ENCODE assay signal across 34 mouse cellular contexts in genomic region chr14:61607157-61607556, GRCm38 (mm10). TPM values are rescaled to one million over a fixed set of nuclear protein-coding genes. Genes with fewer than 3 reads are reported as not detected.
"Had no signal": no experiment of that assay in that cellular context is flagged by ENCODE, and none has a peak within 500 bp of the region (broad histone marks: within the 10 kb centered on the region; RNA-seq: fewer than 3 reads in every experiment).

Kcnrg (plus strand) TSS chr14:61607457.

- H3K4me3 ChIP-seq: heart, embryonic 10.5 days; heart, embryonic 12.5 days; heart, embryonic 13.5 days; heart, embryonic 15.5 days; hindbrain, embryonic 10.5 days; hindbrain, embryonic 12.5 days; hindbrain, embryonic 13.5 days; hindbrain, embryonic 15.5 days; intestine, embryonic 15.5 days; kidney, embryonic 15.5 days; layer of hippocampus, adult 2 months; left cerebral cortex, adult 2 months had no signal

- DNase-seq: heart, postnatal 14 days; heart, postnatal 36 days; heart, postnatal 4 days; kidney, adult 11 months; kidney, adult 18-20 months; kidney, adult 2 months; kidney, adult 8-10 months; kidney, postnatal 10 days; kidney, postnatal 14 days; kidney, postnatal 25 days; kidney, postnatal 36 days; kidney, postnatal 4 days; layer of hippocampus, adult 9-11 months; layer of hippocampus, postnatal 36 days had no signal

- H3K27me3 ChIP-seq: heart, embryonic 12.5 days; heart, embryonic 13.5 days; heart, embryonic 15.5 days; hindbrain, embryonic 12.5 days; hindbrain, embryonic 13.5 days; hindbrain, embryonic 15.5 days; intestine, embryonic 15.5 days; kidney, embryonic 15.5 days had no signal

- ATAC-seq: hindbrain, embryonic 16.5 days; inflammation-experienced regulatory T-cells, adult 6 months; intestine, embryonic 15.5 days; intestine, embryonic 16.5 days; intestine, postnatal 0 days had no signal

- H3K9ac ChIP-seq: heart, embryonic 12.5 days; heart, embryonic 13.5 days; heart, embryonic 15.5 days; hindbrain, embryonic 12.5 days; hindbrain, embryonic 13.5 days; hindbrain, embryonic 14.5 days; hindbrain, embryonic 15.5 days; intestine, embryonic 15.5 days; kidney, embryonic 15.5 days had no signal

- H3K4me2 ChIP-seq: heart, embryonic 11.5 days; heart, embryonic 12.5 days; heart, embryonic 13.5 days; heart, embryonic 15.5 days; hindbrain, embryonic 12.5 days; hindbrain, embryonic 13.5 days; hindbrain, embryonic 14.5 days; hindbrain, embryonic 15.5 days; intestine, embryonic 15.5 days; kidney, embryonic 15.5 days had no signal

- H3K36me3 ChIP-seq: intestine, embryonic 15.5 days had no signal

- H3K27ac ChIP-seq: heart, embryonic 10.5 days; heart, embryonic 13.5 days; heart, embryonic 15.5 days; hindbrain, embryonic 10.5 days; hindbrain, embryonic 12.5 days; hindbrain, embryonic 13.5 days; hindbrain, embryonic 14.5 days; hindbrain, embryonic 15.5 days; intestine, embryonic 15.5 days; kidney, embryonic 15.5 days; kidney, postnatal 0 days; layer of hippocampus, adult 2 months; left cerebral cortex, adult 2 months had no signal

- H3K9me3 ChIP-seq: heart, embryonic 10.5 days; heart, embryonic 12.5 days; heart, embryonic 13.5 days; heart, embryonic 15.5 days; hindbrain, embryonic 10.5 days; hindbrain, embryonic 12.5 days; hindbrain, embryonic 13.5 days; hindbrain, embryonic 15.5 days; intestine, embryonic 15.5 days; kidney, embryonic 15.5 days had no signal

- H3K4me1 ChIP-seq: heart, embryonic 10.5 days; heart, embryonic 12.5 days; heart, embryonic 13.5 days; heart, embryonic 15.5 days; intestine, embryonic 15.5 days; kidney, embryonic 15.5 days had no signal

RNA-seq across cellular contexts. Expression of gene Kcnrg, which starts in this region (rescaled TPM):
- total RNA-seq: heart, postnatal 36 days had no signal
- polyA plus RNA-seq: large intestine, adult 2 months had no signal
